Mouse (Mus musculus): Measurements from ENCODE around the gene Tns3. TPM values are rescaled to one million over a fixed set of nuclear protein-coding genes. Genes with fewer than 3 reads are reported as not detected.
"Not testable (repeated sequence)": the region's sequence is repeated elsewhere in the genome, so short reads cannot be mapped to it uniquely, and the experiment has no call there.

Tns3 gene
- total RNA-seq, 2 experiments from 2014 or later, result 24.5 to 31.8 TPM

DNA sequence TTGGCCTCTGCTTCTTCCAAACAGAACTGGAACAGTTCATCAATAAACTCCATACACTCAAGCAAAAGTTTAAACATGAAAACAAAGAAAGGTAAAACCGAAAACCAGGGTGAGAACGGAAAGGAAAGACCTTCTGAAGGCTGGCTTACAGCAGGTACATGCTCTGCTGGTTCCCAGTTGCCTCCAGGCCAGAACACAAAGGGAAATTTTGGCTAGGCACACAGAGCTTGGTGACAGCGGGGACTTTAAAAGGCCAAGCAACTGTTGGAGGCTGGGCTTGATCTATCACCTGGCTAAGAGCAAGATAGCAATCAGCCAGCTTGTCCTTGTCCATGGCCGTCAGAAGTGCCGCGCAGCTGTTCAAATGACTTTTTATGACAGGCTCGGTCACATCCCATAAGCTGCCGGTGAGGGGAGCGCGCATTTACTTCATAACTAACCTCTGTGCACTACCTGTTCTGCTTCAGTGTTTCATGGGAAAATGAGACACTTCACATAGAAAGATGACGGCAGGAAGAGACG, 105.5 kb downstream of the Tns3 start:
- no peak for DNase-seq (ENCODE audit: extremely low spot score in 1 of 2, low spot score in 2 of 2)
- intact Hi-C loops (cut with DNase I), result no loop called here

DNA sequence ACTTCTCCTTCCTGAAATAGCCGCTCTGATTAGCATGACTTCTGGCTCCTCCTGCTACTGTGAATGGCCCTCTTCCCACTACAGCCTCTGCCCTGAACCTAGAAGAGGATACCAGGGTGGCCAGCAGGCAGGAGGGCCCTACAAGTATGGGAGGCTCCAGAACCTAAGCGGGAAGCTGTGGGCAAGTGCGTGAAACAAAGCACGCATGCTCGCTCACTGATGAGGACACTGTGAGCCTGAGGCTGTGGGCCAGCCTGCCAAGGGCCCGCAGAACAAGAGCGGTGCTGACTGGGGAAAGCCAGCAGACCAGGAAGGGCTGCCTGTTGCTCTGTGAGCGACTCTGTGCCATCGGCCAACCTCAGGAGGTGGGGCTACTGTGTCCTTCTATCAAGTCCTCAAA, 106.1 kb downstream of the Tns3 start:
- intact Hi-C loops (cut with DNase I), result no loop called here
- DNase-seq (ENCODE audit: extremely low spot score in 1 of 2, low spot score in 2 of 2), result peak in 1 of 2 experiments; percentile 27

DNA sequence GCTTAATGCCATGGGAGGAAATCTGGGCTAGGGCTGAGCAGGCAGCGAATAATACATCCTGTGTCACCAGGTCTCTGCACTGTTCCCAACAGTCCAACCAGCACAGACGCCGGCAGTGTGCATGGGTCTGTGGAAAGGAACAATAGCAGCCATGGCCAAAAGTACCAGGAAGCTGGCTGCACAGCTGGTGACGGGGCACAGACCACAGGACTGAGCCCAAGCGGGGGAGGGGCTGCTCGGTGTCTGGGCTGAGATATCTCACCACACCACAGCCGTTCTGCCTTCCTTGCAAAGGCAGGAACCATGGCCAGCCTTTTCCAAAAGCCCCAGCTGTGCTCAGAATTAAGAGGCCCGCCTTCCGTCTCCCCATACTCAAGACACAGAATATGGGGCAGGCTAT, 107.3 kb downstream of the Tns3 start:
- DNase-seq (ENCODE audit: extremely low spot score in 1 of 2, low spot score in 2 of 2), result peak; percentile 36 to 77
- intact Hi-C loops (cut with DNase I), result no loop called here

DNA sequence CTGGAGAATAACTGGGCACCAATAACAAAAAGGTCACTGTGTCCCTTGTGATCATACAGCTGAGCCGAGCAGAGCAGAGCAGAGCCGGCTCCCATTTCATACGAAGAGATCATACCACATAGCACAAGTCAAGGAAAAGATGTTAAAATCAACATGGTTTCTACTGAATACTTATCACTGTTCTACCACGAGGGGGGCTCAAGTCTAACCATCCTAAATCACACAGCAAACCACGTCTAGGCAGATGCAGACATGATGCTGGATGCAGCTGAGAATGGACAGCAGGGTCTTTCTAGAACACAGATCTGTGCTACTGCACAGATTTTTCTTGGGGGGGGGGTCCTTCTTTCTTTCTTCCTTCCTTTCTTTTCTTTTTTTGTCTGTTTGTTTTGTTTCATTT, 112.6 kb downstream of the Tns3 start:
- DNase-seq (ENCODE audit: extremely low spot score in 1 of 2, low spot score in 2 of 2), result no peak
- intact Hi-C loops (cut with DNase I), result no loop called here

DNA sequence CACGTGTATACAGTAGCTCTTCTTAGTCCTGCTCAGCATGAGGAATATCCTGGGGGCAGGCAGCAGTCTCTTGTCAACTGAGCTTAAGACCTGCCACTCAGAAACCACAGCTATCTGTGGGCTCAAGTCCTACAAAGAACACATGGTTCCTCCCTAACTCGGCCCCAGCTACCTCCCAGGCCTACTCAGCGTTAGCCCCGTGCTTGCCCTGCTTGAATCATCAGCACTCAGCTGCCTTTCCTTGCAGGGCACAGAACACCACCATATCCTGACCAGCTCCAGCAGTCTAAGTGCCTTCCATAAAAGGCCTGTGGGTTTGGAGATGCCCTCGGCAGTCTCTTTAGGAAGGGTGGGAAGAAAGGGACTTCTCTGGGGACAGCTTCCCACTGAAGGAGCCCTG, 116.7 kb downstream of the Tns3 start:
- intact Hi-C loops (cut with DNase I), result no loop called here

DNA sequence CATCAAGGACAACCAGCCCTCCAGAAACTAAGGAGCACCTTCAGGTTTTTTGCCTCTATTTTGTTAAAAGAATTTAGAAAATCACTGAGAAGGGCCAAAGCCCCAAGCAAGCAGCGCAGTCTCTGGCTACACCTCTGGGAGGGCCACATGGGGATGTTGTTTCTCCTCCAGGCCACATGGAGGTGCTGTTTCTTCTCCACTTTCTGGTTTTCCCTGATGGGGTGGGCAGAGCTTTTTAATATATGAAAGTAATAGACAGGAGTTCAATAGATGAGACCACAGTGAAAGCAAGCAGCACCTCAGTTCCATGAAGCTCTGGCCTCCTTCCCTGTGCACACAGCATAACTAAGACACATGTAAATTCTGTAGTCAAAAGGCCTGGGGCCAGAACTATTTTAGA, 118.5 kb downstream of the Tns3 start:
- intact Hi-C loops (cut with DNase I), result no loop called here
- no peak for DNase-seq (ENCODE audit: extremely low spot score in 1 of 2, low spot score in 2 of 2)

More for the DNA sequence above, 116.7 kb downstream of the Tns3 start:
- no peak for DNase-seq (ENCODE audit: extremely low spot score in 1 of 2, low spot score in 2 of 2)

DNA sequence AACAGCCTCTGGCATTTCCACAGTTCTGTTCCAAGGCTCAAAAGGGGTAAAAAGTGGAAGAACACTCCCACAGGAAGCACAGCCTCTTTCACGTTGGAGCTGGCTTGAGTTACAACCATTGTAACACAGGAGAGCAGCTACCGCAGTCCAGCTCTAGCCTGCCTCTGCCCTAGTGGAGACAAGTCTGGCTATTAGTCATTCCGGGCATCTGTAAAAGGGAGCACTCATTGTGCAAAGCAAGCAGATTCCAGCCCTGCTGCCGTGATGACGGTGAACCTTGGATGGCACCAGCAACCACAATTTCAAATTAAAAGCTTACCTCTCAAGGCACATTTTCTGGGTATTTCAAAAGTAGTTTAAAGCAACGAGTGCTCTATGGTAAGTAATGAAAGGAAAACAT, 120.0 kb downstream of the Tns3 start:
- DNase-seq (ENCODE audit: extremely low spot score in 1 of 2, low spot score in 2 of 2), result no peak
- intact Hi-C loops (cut with DNase I), result no loop called here

DNA sequence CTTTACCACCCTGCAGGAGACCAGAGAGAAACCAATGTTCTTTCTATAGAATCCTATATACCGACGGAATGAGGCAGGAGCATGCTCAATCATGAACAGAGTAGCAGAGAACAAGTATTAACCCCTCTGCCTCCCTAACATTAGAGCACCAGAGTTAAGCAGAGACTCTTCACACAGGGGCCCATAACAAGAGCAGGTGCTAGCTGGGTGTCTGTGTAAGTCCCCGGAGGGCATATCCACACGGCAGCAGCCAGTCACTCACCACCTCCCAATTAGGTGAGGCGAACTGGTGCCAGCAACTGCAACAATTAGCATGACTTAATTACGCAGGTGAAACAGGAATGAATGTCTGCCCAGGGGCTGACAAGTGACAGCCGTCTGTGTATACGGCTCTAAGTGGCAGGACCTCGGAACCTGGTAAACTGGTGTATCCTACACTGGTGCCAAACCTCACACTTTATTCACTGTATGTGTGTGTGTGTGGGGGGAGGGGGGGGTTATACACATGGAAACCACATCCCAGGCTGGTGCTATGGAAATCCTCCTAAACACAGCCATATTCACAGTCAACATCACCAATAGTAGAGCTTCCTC, 123.0 kb downstream of the Tns3 start:
- DNase-seq (ENCODE audit: extremely low spot score in 1 of 2, low spot score in 2 of 2), result no peak
- intact Hi-C loops (cut with DNase I), result no loop called here

DNA sequence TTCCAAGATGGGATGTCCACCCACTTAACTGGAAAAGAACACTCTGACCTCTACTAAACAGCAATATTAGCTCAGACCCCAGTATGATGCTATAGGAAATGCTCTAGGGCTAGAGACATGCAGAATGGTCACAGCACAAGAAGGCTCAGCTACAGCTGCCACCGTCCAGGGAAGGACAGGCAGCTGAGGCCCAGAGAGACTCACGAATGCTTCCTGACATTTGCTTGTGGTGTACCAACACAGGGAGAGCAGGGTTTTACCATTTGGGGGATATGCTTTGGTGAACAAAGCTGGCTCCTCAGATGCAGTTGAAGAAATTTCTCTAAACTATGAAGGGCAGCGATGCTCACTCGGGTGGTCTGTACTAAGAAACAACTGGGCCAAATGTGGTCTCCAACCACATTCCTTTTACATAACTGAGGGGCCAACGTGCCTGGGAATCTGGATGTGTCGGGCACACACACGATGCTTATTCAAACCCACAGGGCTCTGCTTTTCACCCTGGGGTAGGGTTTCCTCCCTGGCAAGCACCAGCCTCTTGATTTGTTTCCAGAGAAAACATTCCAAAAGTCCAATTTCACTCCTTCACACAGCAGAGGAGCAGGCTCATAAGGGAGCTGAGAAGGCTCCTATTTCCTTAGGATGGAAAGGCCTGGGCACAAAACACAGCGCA, 124.6 kb downstream of the Tns3 start:
- no peak for DNase-seq (ENCODE audit: extremely low spot score in 1 of 2, low spot score in 2 of 2)
- intact Hi-C loops (cut with DNase I), result loop anchor here (5.0 kb wide), 3 partner anchors 323 to 598 kb away; no protein-coding TSS in a partner anchor

DNA sequence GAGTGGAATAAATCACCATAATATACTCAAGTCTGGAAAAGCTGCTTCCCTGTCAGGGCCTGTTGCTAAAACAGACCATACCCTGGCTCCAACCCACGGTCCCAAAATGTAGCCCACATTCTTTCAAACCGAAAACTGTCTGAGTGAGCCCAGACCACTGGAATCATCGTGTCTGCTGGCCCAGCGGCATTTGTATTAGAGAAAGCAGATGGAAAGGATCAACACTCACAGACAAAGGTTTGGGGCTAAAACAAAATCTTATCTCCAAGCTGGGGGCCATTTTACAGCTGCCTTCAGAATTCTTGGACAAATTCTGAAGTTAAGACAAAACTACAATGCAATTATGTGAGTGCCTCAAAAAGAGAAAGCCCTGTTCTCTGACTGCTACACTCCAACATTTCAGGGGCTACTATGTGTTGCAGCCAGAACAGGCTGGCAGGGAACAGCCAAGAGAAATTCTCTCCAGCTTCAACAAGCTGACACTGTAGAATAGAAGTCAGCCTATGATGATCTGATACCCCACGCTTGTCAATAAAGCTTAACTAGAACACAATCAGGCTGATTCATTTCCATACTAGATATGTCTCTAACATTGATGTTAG, 127.2 kb downstream of the Tns3 start:
- intact Hi-C loops (cut with DNase I), result loop anchor here (5.0 kb wide), 3 partner anchors 325 to 600 kb away; no protein-coding TSS in a partner anchor
- no peak for DNase-seq (ENCODE audit: extremely low spot score in 1 of 2, low spot score in 2 of 2)

DNA sequence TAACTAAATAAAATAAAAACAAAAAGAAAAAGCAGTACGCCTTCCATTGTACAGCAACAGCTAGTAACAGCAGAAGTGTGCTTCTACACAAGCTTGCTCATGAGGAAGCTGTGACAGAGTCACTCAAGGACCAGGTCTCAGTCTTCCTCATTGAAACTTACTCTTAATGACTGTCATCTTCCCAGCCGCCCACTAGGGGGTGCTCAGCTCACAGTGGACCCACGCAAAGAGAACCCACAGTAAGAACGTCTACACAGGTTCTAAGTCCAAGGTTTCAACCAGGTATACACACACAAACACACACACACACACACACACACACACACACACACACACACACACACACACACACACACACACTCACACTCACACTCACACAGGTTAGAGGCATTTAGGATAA, 129.4 kb downstream of the Tns3 start:
- peak; percentile 63 to 69 for DNase-seq (ENCODE audit: extremely low spot score in 1 of 2, low spot score in 2 of 2)
- intact Hi-C loops (cut with DNase I), result loop anchor here (5.0 kb wide), 3 partner anchors 327 to 602 kb away; no protein-coding TSS in a partner anchor

DNA sequence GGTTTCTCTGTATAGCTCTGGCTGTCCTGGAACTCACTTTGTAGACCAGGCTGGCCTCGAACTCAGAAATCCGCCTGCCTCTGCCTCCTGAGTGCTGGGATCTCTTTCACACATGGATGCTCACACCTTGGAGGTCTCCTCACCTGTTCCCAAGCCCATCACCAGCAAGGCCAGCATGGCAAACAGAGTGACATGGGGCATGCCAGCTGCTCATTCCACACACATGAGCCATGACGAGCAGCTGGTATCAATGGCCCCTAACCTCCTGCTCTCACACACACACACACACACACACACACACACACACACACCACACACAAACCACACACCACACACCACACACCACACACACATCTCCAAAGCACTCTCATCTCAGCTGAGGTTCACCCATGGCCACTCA, 131.6 kb downstream of the Tns3 start:
- DNase-seq (ENCODE audit: extremely low spot score in 1 of 2, low spot score in 2 of 2); intact Hi-C loops (cut with DNase I): not testable (repeated sequence)

DNA sequence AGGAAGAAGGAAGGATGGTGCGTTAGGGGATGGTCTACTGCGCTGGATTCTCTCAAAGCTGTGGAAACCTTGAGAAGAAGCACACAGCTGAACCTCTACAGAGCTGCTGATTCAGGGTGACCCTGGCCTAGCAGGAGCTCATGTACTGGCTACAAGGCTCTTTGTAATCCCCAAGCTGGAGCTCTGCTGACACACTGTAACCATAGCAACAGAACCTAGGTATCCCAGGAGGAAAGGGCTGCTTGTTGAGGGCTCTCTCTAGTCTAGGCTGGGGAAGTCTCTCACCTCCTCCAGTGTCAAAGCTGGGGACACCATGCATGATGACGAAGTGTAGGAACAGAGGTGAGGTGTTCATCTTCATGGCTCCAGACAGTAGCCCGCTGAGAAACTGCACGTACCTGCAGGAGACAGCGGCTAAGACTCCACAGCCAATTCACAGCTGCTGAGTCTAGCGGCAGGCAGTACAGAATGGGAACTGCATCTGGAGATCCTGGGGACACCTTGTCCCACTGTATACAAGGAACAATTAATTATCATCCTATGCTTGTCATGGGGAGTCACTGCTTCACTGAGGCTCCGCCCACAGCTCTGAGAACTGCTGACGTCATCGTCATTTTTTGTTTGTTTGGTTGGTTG, 132.1 kb downstream of the Tns3 start:
- no peak for DNase-seq (ENCODE audit: extremely low spot score in 1 of 2, low spot score in 2 of 2)

DNA sequence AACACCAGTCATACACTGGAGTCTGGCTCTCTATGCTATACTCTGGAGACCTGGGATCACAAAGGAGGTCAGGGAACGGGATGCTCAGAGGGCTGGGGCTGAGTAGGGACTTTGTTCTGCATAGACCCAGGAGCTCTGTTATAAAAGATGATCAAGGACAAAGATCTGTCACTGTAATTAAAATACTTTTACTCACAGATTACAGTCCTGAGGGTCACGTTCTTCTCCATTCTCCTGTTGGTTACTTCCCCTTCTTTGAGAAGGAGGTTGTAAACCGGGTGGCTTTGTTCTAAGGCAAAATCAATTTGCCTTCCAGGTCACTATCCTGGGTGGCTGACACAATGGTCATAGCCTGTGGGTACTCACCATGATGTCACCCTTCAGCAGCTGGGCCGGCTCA, 133.8 kb downstream of the Tns3 start:
- no peak for DNase-seq (ENCODE audit: extremely low spot score in 1 of 2, low spot score in 2 of 2)
- intact Hi-C loops (cut with DNase I), result no loop called here

More for the DNA sequence above, 132.1 kb downstream of the Tns3 start:
- intact Hi-C loops (cut with DNase I), result no loop called here

DNA sequence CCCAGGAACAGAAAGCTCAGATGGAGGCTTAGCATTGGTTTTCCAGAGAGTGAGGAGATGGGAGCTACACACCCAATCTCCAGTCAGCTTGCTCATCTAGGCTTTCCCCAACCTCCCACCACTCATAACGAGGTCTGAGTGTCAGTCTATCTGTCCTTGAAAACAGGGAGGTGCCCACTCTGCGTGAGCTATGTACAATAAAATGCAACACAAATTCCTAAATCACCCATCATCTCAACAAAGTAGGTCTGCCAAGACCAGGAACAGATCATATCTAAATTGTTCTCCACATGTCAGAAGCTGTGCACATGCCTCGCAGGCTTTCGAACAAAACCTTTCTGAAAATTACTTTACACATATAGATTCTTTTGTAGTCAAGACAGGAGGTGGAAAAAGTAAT, 134.3 kb downstream of the Tns3 start:
- no peak for DNase-seq (ENCODE audit: extremely low spot score in 1 of 2, low spot score in 2 of 2)
- intact Hi-C loops (cut with DNase I), result no loop called here

DNA sequence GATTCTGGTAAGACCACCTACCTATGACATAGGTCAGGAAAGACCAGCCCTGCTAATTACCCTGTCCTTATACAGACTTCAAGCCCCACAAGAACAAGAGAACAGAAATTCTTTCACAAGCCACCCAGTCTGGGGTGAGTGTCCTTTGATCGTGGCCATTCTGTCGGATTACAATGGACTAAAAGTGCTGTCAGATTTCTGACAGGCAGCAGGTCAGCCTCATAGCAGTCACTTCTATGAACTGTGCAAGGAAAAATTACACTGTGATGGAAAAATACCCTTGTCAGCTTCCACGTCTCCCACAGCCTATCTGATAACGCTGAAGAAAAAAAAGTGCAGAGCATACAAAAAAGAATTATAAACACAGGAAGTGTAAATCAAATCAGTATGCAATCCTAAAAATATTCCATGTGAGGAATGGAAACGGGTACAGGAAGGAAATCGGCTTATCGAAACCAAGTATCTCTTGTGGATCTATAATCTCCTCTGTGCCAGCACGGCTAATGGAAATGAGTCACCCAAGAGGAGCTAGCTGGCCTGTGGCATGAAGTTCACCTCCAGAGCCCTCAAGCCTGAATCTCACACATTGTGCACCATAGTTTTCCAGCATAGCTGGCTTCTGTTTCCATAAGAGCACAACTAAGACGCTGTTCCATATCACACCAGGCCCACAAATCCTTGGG, 138.7 kb downstream of the Tns3 start:
- DNase-seq (ENCODE audit: extremely low spot score in 1 of 2, low spot score in 2 of 2), result no peak
- intact Hi-C loops (cut with DNase I), result no loop called here

DNA sequence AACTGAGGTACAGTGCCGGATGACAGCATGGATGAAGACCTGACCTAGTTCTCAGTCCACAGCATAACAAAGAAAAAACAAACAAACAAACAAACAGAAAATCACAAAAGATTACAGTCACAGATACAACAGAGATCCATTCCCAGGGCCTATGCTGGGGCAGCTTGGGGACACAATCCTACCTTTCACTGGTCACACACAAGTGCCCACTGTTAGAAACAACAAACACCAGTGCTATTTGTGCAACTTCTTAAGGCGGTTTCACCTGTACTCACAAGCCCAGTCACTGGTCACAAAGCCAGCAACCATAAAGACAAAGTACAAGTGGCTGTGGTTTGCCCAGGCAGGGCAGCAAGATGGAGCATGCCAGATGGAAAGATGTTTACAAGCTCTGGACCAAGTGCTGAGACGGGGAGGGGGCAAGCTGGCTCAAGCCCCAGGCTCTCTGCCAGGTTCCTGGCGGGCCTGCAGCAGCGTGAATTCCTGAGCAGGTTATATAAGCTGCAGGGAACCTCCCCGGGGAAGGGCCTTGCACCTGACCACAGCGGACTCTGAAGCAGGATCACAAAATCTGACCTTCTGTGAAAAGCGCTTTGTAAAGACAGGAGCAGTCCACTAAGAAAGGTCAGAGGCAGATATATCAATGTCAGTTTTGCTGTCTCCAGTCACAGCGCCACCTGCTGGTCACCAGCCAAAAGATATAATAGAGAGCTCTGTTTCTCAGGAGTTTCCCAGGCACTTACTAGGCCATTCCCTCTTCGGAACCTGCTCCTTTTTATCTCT, 140.8 kb downstream of the Tns3 start:
- intact Hi-C loops (cut with DNase I), result loop anchor here (5.0 kb wide), 1 partner anchor 101 kb away; no protein-coding TSS in a partner anchor
- DNase-seq (ENCODE audit: extremely low spot score in 1 of 2, low spot score in 2 of 2), result peak; percentile 55 to 74

All from left cerebral cortex, postnatal 10 days (tissue).